Mouse (Mus musculus) gastrocnemius, postnatal 14 days (tissue): ENCODE measurements around the gene Anks1. TPM values are rescaled to one million over a fixed set of nuclear protein-coding genes. Genes with fewer than 3 reads are reported as not detected.

ENCODE experiments used
- DNase-seq: peaks from one replicate; pipeline ENCODE4 v3.0.0; 2021; ENCODE audit warnings: mixed read lengths
- intact Hi-C: fragments of 180-260 bp; cut with DNase I; formaldehyde crosslinking; loops from one replicate; pipeline ENCODE4 v1.15.1; 2025; ENCODE audit warnings: low total_unique reads
- total RNA-seq, 2 experiments: library from RNA; stranded (reverse); gene quantifications; 2 replicates each; pipeline ENCODE4 v1.2.3; 2021

Gene Anks1
- total RNA-seq, 2 experiments from 2014 or later = 13.9 to 14.6 TPM

DNA sequence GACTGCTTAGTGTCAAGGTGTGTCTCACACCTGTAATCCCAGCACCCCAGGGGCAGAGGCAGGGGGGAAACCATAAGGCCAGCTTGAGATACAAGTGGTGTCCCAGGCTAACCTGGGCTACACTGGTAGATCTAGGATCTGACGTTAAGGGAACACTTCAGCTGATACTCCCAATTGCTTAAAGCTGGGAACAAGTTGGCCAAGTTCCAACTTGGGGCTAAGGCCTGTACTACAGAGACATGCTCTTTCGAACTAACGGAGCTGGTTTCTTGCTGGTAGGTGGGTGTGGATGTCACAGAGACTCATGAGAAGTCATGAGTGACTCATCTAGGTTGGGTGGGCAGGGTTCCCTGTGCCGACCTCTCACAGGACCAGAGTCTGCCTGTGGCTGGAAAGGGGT is 158.2 kb downstream of the Anks1 start:
- DNase-seq = no peak
- intact Hi-C loops = no loop called here

- no peak for DNase-seq
- intact Hi-C loops = no loop called here
Measured at GRCm38 (mm10) chr17:28069446-28069845, 160.3 kb downstream of the Anks1 start.

- no peak for DNase-seq
- intact Hi-C loops = loop anchor here (5.0 kb wide), 1 partner anchor 163 kb away; the partner anchor contains the start of genes Anks1 and Taf11
Measured at GRCm38 (mm10) chr17:28070256-28070655, 161.2 kb downstream of the Anks1 start.

DNA sequence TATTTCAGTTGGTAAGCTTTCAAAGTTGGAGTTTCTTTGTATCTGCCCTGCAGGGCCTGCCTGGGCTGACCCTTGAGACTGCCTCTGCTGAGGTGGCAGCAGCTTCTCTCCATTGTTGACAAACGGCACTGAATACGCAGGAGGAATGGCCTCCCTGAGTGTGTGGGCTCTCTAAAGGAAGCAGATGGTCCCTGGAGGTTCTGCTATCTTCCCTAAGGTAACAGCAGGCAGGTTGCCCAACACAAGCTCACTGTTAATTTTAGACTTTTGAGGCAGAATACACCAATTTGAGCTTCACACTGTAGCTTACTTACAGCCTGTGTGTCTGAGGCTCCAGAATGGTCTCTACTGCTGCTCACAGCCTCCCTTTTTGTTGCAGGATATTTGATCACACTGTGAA is 163.6 kb downstream of the Anks1 start:
- DNase-seq = no peak
- intact Hi-C loops = loop anchor here (5.0 kb wide), 1 partner anchor 165 kb away; the partner anchor contains the start of genes Anks1 and Taf11

DNA sequence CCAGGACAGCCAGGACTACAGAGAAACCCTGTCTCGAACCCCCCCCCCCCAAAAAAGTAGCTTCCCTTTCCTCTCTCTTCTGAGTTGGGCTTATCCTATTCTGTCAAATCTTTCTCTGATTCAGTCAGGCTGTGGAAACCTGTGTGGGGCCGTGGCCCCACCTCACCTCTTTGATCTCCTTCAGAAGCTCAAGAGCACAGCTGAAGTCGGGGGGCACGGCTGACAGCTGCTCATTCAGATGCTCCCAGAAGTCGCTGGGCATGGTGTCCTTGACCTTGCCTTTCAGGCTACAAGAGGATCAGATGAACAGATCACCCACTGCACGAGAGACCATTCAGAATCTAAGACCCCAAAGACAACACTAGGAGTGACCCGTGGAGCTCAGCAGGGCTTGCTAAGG is 165.4 kb downstream of the Anks1 start:
- intact Hi-C loops = loop anchor here (5.0 kb wide), 1 partner anchor 167 kb away; the partner anchor contains the start of genes Anks1 and Taf11
- DNase-seq = no peak

- intact Hi-C loops = loop anchor here (5.0 kb wide), 1 partner anchor 91 kb away; no protein-coding TSS in a partner anchor
- DNase-seq = no peak
Measured at GRCm38 (mm10) chr17:28078028-28078427, 168.9 kb downstream of the Anks1 start.

- intact Hi-C loops = loop anchor here (5.0 kb wide), 2 partner anchors 83 to 92 kb away; no protein-coding TSS in a partner anchor
- peak; percentile 82 for DNase-seq
Measured at GRCm38 (mm10) chr17:28079618-28080017, 170.5 kb downstream of the Anks1 start.

DNA sequence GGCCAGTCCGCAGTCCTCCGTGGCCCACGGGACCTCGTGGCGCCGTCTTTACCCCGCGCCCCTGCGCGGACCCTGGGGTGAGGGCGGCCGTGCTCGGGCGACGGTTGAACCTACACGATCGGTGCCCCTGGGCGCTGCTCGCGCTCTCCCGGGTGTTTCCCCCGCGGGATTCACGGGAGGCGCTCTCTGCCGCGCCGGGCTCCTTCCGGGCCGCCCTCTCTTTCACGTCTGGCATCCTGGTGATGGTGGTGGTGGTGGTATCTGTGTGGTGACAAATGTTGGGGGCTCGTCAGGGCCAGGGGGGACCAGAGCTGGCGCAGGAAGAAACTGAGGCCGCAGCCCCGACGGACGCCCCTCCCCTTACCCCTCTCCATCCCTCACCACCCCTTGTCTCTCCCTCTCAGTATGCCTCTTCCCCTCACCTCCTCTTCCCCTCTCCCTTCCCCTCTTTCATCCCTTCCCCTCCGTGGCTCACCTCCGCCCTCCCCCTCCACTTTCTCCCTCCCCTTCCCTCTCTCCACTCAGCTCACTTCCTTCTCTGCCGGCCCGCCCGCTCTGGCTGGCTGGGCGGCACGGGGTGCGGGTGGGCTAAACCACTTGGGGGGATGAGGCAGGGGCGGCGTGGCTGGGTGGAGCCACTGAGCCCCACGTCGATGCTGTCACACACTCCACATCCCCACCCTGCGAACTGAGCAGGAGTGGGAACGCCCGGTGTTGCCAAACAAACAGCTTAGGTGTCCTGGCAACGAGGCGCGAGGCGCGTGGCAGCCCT is 171.1 kb downstream of the Anks1 start, which contains the start of gene Tcp11:
Tcp11 (minus strand) TSS at position 595 of the 772 bp plus-strand sequence.
- intact Hi-C loops = loop anchor here (5.0 kb wide), 1 partner anchor 82 kb away; no protein-coding TSS in a partner anchor
- DNase-seq = peak; percentile 50

- intact Hi-C loops = loop anchor here (5.0 kb wide), 1 partner anchor 82 kb away; no protein-coding TSS in a partner anchor
Measured at GRCm38 (mm10) chr17:28080817-28081165, 171.7 kb downstream of the Anks1 start.

GRCm38 (mm10) chr17:28081385-28081784 is 172.3 kb downstream of the Anks1 start:
- DNase-seq = no peak
- intact Hi-C loops = loop anchor here (5.0 kb wide), 1 partner anchor 81 kb away; no protein-coding TSS in a partner anchor

More at GRCm38 (mm10) chr17:28080817-28081165, 171.7 kb downstream of the Anks1 start:
- no peak for DNase-seq

DNA sequence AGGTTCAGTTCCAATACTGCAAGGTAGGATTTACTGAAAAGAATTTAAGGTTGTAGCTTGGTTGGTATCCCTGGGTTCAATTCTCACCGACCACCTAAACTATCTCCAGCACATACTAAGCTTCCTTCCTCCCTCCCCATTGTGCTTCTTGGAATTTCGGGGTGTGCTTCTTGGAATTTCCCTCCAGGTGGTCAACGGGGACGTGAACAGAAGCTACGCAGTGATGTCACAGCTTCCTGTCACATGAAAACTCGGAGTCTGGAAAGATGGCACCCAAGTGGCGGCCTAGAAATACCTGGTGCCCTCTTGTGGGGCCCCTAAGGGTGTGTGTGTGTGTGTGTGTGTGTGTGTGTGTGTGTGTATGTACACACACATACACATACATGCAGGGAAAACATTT is 172.8 kb downstream of the Anks1 start:
- no peak for DNase-seq
- intact Hi-C loops = loop anchor here (5.0 kb wide), 1 partner anchor 80 kb away; no protein-coding TSS in a partner anchor

- intact Hi-C loops = loop anchor here (5.0 kb wide), 1 partner anchor 79 kb away; no protein-coding TSS in a partner anchor
- no peak for DNase-seq
Measured at GRCm38 (mm10) chr17:28082863-28083262, 173.8 kb downstream of the Anks1 start.

DNA sequence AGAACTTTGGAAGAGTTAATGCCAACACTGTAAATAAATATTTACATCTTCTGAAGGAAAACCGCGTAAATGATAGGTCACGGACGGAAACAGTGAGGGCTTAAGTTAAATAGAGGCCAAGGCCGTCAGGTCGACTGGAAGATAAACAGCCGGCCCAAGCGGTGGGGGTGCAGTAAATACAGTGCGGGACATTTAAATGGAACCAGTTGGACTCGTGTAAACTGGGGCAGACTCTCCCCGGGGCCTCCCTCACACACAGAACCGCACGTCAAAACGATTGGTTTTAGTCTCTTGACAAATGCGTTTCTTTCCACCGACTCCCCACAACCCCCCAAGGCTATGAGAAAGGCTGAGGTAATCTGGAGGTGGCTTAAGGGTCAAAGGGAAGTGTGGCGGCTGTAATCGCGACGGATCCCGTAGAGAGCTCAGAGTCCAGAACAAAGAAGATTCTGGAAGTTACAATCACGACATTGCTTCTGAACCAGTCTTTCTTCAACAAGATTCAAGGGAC is 175.3 kb downstream of the Anks1 start:
- DNase-seq = no peak
- intact Hi-C loops = loop anchor here (2.0 to 5.0 kb wide), 2 partner anchors 48 to 78 kb away; no protein-coding TSS in a partner anchor

- DNase-seq = peak; percentile 91
- intact Hi-C loops = loop anchor here (2.0 to 5.0 kb wide), 2 partner anchors 48 to 77 kb away; no protein-coding TSS in a partner anchor
Measured at GRCm38 (mm10) chr17:28084964-28085363, 175.9 kb downstream of the Anks1 start.

- intact Hi-C loops = no loop called here
- no peak for DNase-seq
Measured at GRCm38 (mm10) chr17:28087430-28087829, 178.3 kb downstream of the Anks1 start.

- intact Hi-C loops = no loop called here
- no peak for DNase-seq
Measured at GRCm38 (mm10) chr17:28088718-28089117, 179.6 kb downstream of the Anks1 start.

DNA sequence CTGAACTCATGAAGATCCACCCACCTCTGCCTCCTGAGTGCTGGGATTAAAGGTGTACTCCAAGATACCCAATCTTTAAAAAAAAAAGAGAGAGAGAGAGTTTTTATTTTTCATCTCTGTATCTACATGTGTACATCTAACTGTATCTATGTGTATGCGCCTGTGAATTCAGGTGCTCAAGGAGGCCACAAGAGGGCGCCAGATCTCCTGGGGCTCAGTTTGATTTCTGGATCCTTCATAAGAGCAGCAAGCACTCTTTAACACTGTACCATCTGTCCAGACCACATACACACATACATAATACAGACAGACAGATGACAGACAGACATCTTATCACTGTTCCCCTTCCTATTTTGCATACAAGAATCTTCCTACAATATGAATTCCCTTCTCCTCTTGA is 183.2 kb downstream of the Anks1 start:
- no peak for DNase-seq
- intact Hi-C loops = no loop called here

DNA sequence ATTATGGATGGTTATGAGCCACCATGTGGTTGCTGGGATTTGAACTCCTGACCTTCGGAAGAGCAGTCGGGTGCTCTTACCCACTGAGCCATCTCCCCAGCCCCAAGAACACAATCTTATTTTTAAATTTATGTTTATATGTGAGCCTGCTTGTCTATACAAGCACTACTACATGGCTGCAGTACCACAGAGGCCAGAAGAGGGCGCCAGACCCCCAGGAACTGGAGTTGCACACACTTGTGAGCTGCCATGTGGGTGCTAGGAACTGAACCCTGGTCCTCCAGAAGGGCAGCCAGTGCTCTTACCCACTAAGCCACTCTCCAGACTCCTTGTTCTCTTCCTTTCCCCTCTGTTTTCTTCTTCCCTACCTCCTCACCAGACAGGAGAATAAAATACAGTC is 184.7 kb downstream of the Anks1 start:
- intact Hi-C loops = no loop called here
- DNase-seq = no peak

GRCm38 (mm10) chr17:28096418-28096817 is 187.3 kb downstream of the Anks1 start:
- no peak for DNase-seq
- intact Hi-C loops = no loop called here

GRCm38 (mm10) chr17:28097308-28097707 is 188.2 kb downstream of the Anks1 start:
- no peak for DNase-seq
- intact Hi-C loops = no loop called here
